Mouse (Mus musculus): ENCODE measurements at regions not wholly inside any gene's neighbourhood (a gene's known extent, or its start where the extent isn't known, plus 50 kb on each side); places are given as distances from the start of the nearest gene placed in this dataset.

DNA sequence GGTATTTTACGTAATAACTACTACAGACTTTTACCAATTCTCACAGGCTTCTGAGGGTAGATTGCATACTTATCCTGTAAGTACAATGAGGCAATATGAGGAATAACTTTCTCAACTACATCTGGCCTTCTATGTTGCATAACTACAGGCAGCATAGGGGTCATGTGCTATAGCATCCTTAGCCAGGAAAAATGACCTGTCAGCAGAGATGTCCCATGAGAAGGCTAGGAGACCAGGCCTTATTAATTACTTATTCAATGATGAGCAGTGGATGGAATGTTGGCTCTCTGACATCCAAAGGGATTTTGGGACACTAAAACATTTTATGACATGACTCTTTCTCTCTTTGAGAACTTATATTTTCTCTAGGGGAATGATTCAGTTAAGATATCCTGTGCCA is 873.9 kb downstream of the Kcnma1 start:
- Histone ChIP-seq H3K27me3 (ENCODE audit: control insufficient read depth, insufficient read depth, low read length) (no peaks in the 10 kb centered on the region), H3K9ac (replicated peaks; ENCODE audit: low read length) (no peak overlapping the region), H3K4me2 (ENCODE audit: low read length) (no peak overlapping the region), H3K9me3 (ENCODE audit: control insufficient read depth, low read length) (no peaks in the 10 kb centered on the region), H3K36me3 (ENCODE audit: control insufficient read depth, insufficient read depth, low read length) (no peaks in the 10 kb centered on the region), H3K4me1 (ENCODE audit: control insufficient read depth, insufficient read depth, low read length) (no peaks in the 10 kb centered on the region), H3K4me3 (replicated peaks; ENCODE audit: low read depth, low read length) (no peak overlapping the region), H3K27ac (replicated peaks; ENCODE audit: low read depth, low read length) (no peak overlapping the region)
- ATAC-seq (ENCODE audit: low FRiP score, low TSS enrichment) (no peak), DNase-seq (no peak)
- WGBS: 94% methylated on average over 1 of the region's 1 CpGs

DNA sequence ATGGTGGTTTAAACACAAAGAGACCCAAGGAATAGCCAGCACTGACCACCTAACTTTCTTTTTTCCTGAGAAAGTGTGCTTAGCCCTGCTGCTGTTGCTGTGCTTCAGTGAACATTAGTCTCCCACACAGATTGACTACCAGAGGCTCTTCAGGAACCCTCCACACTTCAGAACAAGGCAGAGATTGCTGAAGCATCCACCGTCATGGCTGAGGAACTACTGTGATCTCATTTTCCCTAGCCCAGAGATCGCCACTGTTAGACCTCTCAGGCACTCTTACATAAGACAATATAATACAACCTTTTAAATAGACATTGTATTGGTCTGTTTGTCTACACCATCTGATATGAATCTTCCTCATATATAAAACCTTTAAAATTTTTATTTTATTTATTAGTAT is 879.6 kb downstream of the Kcnma1 start:
- WGBS: 87% methylated on average over 2 of the region's 2 CpGs
- no peak overlapping the region for H3K9ac ChIP-seq (replicated peaks; ENCODE audit: low read length)
- H3K9me3 ChIP-seq (ENCODE audit: control insufficient read depth, low read length): no peaks in the 10 kb centered on the region
- H3K36me3 ChIP-seq (ENCODE audit: control insufficient read depth, insufficient read depth, low read length): no peaks in the 10 kb centered on the region
- no peak for DNase-seq
- H3K4me2 ChIP-seq (ENCODE audit: low read length): no peak overlapping the region
- H3K4me1 ChIP-seq (ENCODE audit: control insufficient read depth, insufficient read depth, low read length): no peaks in the 10 kb centered on the region
- H3K4me3 ChIP-seq (replicated peaks; ENCODE audit: low read depth, low read length): no peak overlapping the region
- no peak for ATAC-seq (ENCODE audit: low FRiP score, low TSS enrichment)
- H3K27ac ChIP-seq (replicated peaks; ENCODE audit: low read depth, low read length): no peak overlapping the region
- no peaks in the 10 kb centered on the region for H3K27me3 ChIP-seq (ENCODE audit: control insufficient read depth, insufficient read depth, low read length)

DNA sequence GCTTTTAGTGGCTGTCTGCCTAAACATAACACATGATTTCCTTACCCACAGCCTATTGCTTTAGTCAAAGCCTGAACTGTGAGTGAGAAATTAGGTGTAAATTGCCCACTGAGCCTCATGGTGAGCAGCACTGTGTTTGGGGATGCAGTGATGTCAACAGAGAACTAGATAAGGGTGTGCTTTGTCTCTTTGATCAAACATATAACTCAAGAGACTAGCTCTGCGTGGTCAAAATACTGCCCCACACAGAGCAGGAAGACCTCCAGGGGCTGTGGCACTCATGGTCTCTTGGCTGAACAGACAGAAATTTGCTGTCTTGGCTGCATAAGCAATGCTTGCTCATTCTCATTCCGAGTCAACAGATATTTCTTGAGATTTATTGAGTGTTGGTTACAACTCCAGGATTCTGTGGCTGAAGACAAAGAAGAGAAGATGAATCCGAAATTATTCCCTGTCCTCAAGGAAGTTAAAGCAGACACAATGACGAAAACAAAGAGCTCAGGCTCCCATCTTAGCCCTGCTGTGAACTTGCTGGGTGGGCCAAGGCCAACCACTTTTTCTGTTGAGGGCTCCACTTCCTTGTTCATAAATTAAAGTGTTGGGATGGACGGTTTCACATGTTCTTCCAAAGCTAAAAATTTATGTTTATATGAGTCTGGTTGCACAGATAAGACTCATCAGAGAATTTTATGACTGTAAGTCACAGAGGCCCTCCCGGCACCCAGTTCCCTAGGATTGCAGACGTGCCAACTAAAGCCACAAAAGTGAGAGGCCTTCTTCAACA is 882.4 kb downstream of the Kcnma1 start:
- Histone ChIP-seq H3K27ac (replicated peaks; ENCODE audit: low read depth, low read length) (no peak overlapping the region), H3K4me1 (ENCODE audit: control insufficient read depth, insufficient read depth, low read length) (no peaks in the 10 kb centered on the region), H3K4me2 (ENCODE audit: low read length) (no peak overlapping the region), H3K9ac (replicated peaks; ENCODE audit: low read length) (no peak overlapping the region), H3K27me3 (ENCODE audit: control insufficient read depth, insufficient read depth, low read length) (no peaks in the 10 kb centered on the region), H3K9me3 (ENCODE audit: control insufficient read depth, low read length) (no peaks in the 10 kb centered on the region), H3K4me3 (replicated peaks; ENCODE audit: low read depth, low read length) (no peak overlapping the region), H3K36me3 (ENCODE audit: control insufficient read depth, insufficient read depth, low read length) (no peaks in the 10 kb centered on the region)
- ATAC-seq (ENCODE audit: low FRiP score, low TSS enrichment) (no peak), DNase-seq (no peak)
- 82% methylated on average over 7 of the region's 7 CpGs for WGBS

GRCm38 (mm10) chr14:23115889-23116510 is 898.3 kb downstream of the Kcnma1 start:
- no peak overlapping the region for H3K9ac ChIP-seq (replicated peaks; ENCODE audit: low read length)
- no peak overlapping the region for H3K27ac ChIP-seq (replicated peaks; ENCODE audit: low read depth, low read length)
- H3K36me3 ChIP-seq (ENCODE audit: control insufficient read depth, insufficient read depth, low read length): no peaks in the 10 kb centered on the region
- 88% methylated on average over 8 of the region's 8 CpGs for WGBS
- ATAC-seq (ENCODE audit: low FRiP score, low TSS enrichment) (no peak), DNase-seq (no peak)
- no peaks in the 10 kb centered on the region for H3K9me3 ChIP-seq (ENCODE audit: control insufficient read depth, low read length)
- H3K27me3 ChIP-seq (ENCODE audit: control insufficient read depth, insufficient read depth, low read length): no peaks in the 10 kb centered on the region
- H3K4me2 ChIP-seq (ENCODE audit: low read length): no peak overlapping the region
- H3K4me3 ChIP-seq (replicated peaks; ENCODE audit: low read depth, low read length): no peak overlapping the region
- H3K4me1 ChIP-seq (ENCODE audit: control insufficient read depth, insufficient read depth, low read length): no peaks in the 10 kb centered on the region

DNA sequence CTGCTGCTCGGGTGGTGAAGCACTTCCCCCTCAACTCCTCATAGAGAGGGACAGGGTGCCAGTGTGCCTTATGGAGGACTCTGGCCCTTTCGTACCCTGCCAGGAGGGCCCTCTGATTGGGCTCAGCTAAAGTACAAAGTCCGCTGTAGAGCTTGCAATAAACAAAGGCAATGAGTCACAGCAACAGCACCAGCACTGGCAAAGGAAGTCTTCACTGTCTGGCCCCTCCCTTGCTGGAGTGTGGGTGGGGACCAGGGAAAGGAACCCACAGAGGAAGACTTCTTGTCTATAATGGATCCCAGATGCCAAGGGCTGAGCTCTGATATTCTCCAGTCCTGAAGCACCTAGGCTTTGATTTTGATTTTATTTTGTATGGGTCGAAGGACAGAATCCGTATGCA is 899.4 kb downstream of the Kcnma1 start:
- Histone ChIP-seq H3K27ac (replicated peaks; ENCODE audit: low read depth, low read length) (no peak overlapping the region), H3K9me3 (ENCODE audit: control insufficient read depth, low read length) (no peaks in the 10 kb centered on the region), H3K27me3 (ENCODE audit: control insufficient read depth, insufficient read depth, low read length) (no peaks in the 10 kb centered on the region), H3K9ac (replicated peaks; ENCODE audit: low read length) (no peak overlapping the region), H3K4me1 (ENCODE audit: control insufficient read depth, insufficient read depth, low read length) (no peaks in the 10 kb centered on the region), H3K4me3 (replicated peaks; ENCODE audit: low read depth, low read length) (no peak overlapping the region), H3K36me3 (ENCODE audit: control insufficient read depth, insufficient read depth, low read length) (no peaks in the 10 kb centered on the region), H3K4me2 (ENCODE audit: low read length) (no peak overlapping the region)
- 85% methylated on average over 5 of the region's 5 CpGs for WGBS
- DNase-seq (no peak), ATAC-seq (ENCODE audit: low FRiP score, low TSS enrichment) (no peak)

GRCm38 (mm10) chr14:23114456-23114855 is 899.8 kb downstream of the Kcnma1 start:
- Histone ChIP-seq H3K9ac (replicated peaks; ENCODE audit: low read length) (no peak overlapping the region), H3K4me1 (ENCODE audit: control insufficient read depth, insufficient read depth, low read length) (no peaks in the 10 kb centered on the region), H3K4me2 (ENCODE audit: low read length) (no peak overlapping the region), H3K27me3 (ENCODE audit: control insufficient read depth, insufficient read depth, low read length) (no peaks in the 10 kb centered on the region), H3K27ac (replicated peaks; ENCODE audit: low read depth, low read length) (no peak overlapping the region), H3K4me3 (replicated peaks; ENCODE audit: low read depth, low read length) (no peak overlapping the region), H3K36me3 (ENCODE audit: control insufficient read depth, insufficient read depth, low read length) (no peaks in the 10 kb centered on the region), H3K9me3 (ENCODE audit: control insufficient read depth, low read length) (no peaks in the 10 kb centered on the region)
- no peak for DNase-seq
- WGBS: 98% methylated on average over 1 of the region's 1 CpGs
- ATAC-seq (ENCODE audit: low FRiP score, low TSS enrichment): no peak

- 34% methylated on average over 2 of the region's 2 CpGs for WGBS
- H3K27me3 ChIP-seq (ENCODE audit: control insufficient read depth, insufficient read depth, low read length): no peaks in the 10 kb centered on the region
- H3K4me3 ChIP-seq (replicated peaks; ENCODE audit: low read depth, low read length): no peak overlapping the region
- H3K4me2 ChIP-seq (ENCODE audit: low read length): no peak overlapping the region
- no peaks in the 10 kb centered on the region for H3K4me1 ChIP-seq (ENCODE audit: control insufficient read depth, insufficient read depth, low read length)
- ATAC-seq (ENCODE audit: low FRiP score, low TSS enrichment) (no peak), DNase-seq (no peak)
- H3K9me3 ChIP-seq (ENCODE audit: control insufficient read depth, low read length): no peaks in the 10 kb centered on the region
- no peak overlapping the region for H3K9ac ChIP-seq (replicated peaks; ENCODE audit: low read length)
- H3K27ac ChIP-seq (replicated peaks; ENCODE audit: low read depth, low read length): no peak overlapping the region
- H3K36me3 ChIP-seq (ENCODE audit: control insufficient read depth, insufficient read depth, low read length): no peaks in the 10 kb centered on the region
Measured at GRCm38 (mm10) chr14:23112369-23112768, 901.9 kb downstream of the Kcnma1 start.

DNA sequence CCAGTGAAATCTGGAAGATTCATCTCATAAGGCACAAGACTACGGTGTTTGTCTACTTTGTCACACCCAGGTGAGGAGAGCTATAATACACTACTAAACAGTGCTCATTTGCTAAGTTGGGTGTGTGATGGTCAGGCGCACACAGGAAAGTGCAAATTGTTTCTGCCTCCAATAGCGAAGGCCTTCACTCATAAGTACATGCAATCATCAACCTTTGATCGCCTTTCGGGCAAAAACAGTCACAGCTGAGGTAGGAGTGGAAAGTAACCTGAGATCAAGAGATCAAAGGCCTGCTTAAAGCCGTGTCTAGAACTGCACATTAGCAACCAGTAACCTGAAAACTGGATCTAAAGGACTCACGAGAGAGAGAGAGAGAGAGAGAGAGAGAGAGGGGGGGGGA is 905.7 kb downstream of the Kcnma1 start:
- Histone ChIP-seq H3K4me2 (ENCODE audit: low read length) (no peak overlapping the region), H3K9me3 (ENCODE audit: control insufficient read depth, low read length) (no peaks in the 10 kb centered on the region), H3K27ac (replicated peaks; ENCODE audit: low read depth, low read length) (no peak overlapping the region), H3K4me1 (ENCODE audit: control insufficient read depth, insufficient read depth, low read length) (no peaks in the 10 kb centered on the region), H3K4me3 (replicated peaks; ENCODE audit: low read depth, low read length) (no peak overlapping the region), H3K36me3 (ENCODE audit: control insufficient read depth, insufficient read depth, low read length) (no peaks in the 10 kb centered on the region), H3K9ac (replicated peaks; ENCODE audit: low read length) (no peak overlapping the region), H3K27me3 (ENCODE audit: control insufficient read depth, insufficient read depth, low read length) (no peaks in the 10 kb centered on the region)
- WGBS: 88% methylated on average over 7 of the region's 7 CpGs
- ATAC-seq (ENCODE audit: low FRiP score, low TSS enrichment): no peak
- no peak for DNase-seq

GRCm38 (mm10) chr14:23107466-23107865 is 906.8 kb downstream of the Kcnma1 start:
- DNase-seq: no peak
- Histone ChIP-seq H3K9ac (replicated peaks; ENCODE audit: low read length) (no peak overlapping the region), H3K27me3 (ENCODE audit: control insufficient read depth, insufficient read depth, low read length) (no peaks in the 10 kb centered on the region), H3K4me3 (replicated peaks; ENCODE audit: low read depth, low read length) (no peak overlapping the region), H3K27ac (replicated peaks; ENCODE audit: low read depth, low read length) (no peak overlapping the region), H3K4me2 (ENCODE audit: low read length) (no peak overlapping the region), H3K4me1 (ENCODE audit: control insufficient read depth, insufficient read depth, low read length) (no peaks in the 10 kb centered on the region), H3K36me3 (ENCODE audit: control insufficient read depth, insufficient read depth, low read length) (no peaks in the 10 kb centered on the region), H3K9me3 (ENCODE audit: control insufficient read depth, low read length) (no peaks in the 10 kb centered on the region)
- no peak for ATAC-seq (ENCODE audit: low FRiP score, low TSS enrichment)
- 66% methylated on average over 4 of the region's 4 CpGs for WGBS
